Mouse (Mus musculus): ENCODE results near the gene Hk2.

Hk2 gene

DNA sequence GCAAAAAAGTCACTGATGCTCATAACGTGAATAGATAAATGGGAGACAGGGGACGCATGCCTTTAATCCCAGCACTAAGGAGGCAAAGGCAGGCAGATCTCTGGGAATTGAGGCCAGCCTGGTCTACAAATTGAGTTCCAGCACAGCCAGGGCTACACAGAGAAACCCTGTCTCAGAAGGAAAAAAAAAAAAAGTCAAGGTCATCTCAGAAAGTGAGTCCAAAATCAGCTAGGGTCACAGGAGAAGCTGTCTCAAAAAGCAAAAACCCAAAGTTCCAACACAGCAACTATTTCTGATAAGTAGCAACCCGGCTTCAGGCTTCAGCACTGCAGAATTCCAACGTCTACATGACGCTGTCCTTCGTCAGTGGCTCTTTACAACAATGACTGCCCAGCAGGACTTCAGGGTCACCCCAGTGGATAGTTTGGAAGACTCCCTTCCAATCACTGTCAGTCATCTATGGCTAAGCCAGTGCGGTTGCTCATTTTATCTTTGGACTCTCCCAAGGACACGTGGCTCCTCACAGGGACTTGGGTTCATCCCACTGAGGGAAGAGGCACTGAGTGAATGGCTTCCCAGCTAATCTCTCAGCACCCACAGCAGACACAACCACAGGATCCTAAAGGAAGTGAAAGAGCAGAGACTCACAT lies 33.3 kb downstream of the Hk2 start:
- no peak for DNase-seq (ENCODE audit: low spot score)

DNA sequence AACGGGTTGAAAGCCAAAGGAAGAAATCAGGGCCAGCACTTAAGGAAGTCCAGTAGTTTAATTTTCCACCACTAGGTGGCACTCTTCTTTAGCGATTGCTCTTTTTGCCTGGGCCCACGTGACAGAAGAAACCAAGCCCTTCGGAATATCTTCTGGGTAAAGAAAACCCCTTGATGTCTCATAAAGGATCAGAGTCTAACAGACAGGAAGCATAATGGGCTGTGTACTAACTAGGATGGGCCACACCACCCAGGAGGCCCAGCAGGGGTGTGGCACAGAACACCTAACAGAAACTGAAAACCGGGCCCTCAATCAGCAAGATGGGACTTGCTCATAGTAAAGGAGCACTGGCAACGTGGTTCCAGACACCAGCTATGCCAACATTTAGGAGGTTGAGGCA lies 34.0 kb downstream of the Hk2 start:
- DNase-seq (ENCODE audit: low spot score), result peak; percentile 58

- no peak for DNase-seq (ENCODE audit: low spot score)
These were observed 36.4 kb downstream of the Hk2 start for GRCm38 (mm10) chr6:82737634-82738540.

DNA sequence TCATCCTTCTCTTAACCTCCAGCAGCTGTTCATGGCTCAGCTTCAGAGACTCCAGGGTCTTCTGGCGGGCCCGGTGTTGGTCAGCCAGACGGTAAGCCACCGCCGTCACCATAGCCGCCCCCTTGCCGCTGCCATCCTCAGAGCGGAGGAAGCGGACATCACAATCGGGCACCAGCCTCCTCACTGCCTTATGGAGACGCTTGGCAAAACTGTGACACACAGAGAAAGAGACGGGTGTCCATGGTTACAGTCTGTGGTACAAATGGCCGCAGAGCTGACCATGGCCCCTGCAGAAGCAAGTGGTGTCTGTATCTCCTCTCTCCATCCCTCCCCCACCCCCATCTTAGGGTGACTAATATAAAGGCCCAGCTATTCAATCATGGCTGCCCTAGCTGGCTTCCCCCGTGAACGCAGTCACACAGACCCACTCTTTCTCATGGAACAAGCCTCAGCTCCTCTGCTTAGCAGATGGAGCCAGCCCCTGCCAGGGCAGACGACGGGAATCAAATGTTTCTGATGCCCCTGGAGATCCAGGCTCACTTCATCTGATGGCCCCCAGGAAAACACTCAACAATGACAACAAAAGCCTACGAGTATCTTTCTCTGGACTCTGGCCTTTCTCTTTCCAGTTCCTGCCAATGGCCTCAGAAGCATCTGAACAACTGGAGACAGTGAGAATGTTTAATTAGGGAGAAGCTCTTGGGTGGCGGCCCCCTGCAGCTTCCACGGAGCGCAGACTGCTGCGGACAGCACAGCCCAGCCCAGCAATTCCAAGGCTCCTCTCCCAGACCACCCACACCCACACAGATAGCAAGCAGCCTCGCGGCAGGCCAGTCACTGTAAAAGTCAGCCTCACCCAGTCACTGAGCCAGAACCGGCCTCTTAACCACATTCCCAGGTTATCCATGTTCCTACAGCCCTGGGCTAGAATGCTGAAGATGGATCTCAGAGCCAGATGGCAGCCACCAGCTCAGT lies 37.3 kb downstream of the Hk2 start:
- DNase-seq (ENCODE audit: low spot score), result no peak

DNA sequence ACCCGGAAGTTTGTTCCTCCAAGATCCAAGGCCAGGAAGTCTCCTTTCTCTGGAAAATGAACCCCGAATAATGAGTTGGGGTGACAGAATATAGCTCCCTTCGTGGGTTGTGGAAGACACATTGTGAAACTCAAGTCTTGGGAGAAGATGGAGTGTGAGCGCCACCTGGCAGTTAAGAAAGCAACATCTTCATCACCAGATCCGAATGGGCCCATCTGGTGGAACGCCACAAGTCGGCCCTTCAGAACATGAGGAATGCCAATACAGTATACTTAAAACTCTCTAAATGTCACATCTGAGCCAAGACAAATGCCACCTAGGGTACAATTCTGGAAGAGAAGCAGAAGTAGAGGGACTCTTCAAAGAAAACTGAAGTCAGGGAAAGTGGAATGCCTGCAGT lies 38.9 kb downstream of the Hk2 start:
- DNase-seq (ENCODE audit: low spot score), result no peak

GRCm38 (mm10) chr6:82728635-82729034 lies 45.6 kb downstream of the Hk2 start:
- DNase-seq (ENCODE audit: low spot score), result no peak

DNA sequence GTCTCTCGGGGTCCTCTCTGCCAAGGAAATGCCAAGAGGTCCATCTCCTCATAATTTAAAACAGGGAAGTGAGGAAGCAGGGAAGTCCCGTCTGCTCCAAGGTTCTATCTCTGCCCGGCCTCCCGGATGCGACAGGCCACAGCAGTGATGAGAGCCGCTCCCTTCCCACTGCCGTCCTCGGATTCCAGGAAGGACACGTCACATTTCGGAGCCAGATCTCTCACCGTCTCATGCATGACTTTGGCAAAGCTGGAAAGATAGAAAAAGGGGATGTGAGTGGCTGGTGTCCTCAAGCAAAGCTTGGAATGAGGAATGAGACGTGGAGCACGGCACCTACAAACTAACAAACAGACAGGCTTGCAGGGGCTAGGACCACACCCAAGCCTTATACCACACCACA lies 47.0 kb downstream of the Hk2 start:
- DNase-seq (ENCODE audit: low spot score), result no peak

GRCm38 (mm10) chr6:82723321-82723720 lies 50.9 kb downstream of the Hk2 start:
- no peak for DNase-seq (ENCODE audit: low spot score)

DNA sequence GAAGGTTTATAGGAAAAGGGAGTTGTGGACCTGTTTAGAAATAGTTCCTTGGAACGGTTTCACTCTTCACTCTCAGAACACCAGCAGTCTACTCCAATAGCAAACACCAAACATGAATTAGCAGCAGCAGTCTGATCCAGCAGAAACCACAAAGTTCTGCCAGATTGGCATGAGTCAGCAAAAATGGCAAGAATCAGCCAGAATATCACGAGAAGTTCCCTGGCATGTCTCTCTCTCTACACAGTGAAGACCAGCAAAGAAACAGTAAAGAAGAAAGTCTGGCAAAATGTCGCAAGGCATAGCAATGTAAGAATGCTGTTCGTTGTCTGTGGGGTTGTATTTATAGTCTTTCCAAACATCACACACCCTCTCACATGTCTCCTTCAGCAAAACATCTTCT lies 58.1 kb downstream of the Hk2 start:
- DNase-seq (ENCODE audit: low spot score), result no peak

GRCm38 (mm10) chr6:82715653-82716052 lies 58.6 kb downstream of the Hk2 start:
- DNase-seq (ENCODE audit: low spot score), result no peak

DNA sequence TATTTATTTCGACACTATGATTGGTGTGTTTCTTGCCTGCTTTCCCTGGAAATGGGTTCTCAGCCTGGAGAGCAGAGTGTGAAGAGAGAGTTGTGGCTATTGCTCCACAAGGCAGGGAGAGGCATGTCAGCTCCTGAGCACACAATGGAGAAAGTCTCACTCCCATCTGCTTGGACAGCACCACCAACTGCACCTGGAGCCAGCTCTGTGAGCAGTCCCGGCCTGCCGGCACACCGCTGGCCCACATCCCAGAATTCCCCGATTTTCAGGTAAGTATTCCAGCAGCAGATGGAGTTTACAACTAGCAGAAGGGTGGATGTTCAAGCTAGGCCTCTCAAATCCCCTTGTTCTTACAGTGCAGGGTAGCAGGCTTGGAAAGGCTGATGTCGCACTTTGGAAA lies 59.0 kb downstream of the Hk2 start:
- no peak for DNase-seq (ENCODE audit: low spot score)

GRCm38 (mm10) chr6:82714841-82715240 lies 59.4 kb downstream of the Hk2 start:
- no peak for DNase-seq (ENCODE audit: low spot score)

DNA sequence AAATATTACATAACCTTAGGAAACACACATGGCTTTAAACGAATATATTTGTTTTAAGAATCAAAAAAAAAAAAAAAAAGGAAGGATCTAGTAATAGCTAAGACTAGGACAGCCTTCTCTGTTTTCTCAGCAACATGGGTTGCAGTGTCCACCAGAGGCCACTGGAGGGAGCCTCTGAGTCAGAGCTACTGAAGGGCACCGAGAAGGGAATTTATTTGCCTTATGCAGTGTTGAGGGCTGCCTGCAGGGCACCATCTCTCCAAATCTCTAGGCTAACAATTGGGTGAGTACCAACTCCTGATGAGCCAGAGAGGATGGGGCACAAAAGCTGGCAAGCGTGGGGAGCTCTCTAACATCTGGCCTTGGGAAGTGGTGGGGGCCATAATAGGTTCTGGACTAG lies 60.0 kb downstream of the Hk2 start:
- peak; percentile 37 for DNase-seq (ENCODE audit: low spot score)

- no peak for DNase-seq (ENCODE audit: low spot score)
These were observed 66.5 kb downstream of the Hk2 start for GRCm38 (mm10) chr6:82707742-82708141.

GRCm38 (mm10) chr6:82707241-82707640 lies 67.0 kb downstream of the Hk2 start:
- DNase-seq (ENCODE audit: low spot score), result no peak

GRCm38 (mm10) chr6:82705221-82705620 lies 69.0 kb downstream of the Hk2 start, which contains the start of gene Pole4:
Gene Pole4 (minus strand): TSS chr6:82705365.
- DNase-seq (ENCODE audit: low spot score), result no peak

- no peak for DNase-seq (ENCODE audit: low spot score)
These were observed 70.5 kb downstream of the Hk2 start for GRCm38 (mm10) chr6:82703710-82704109.

GRCm38 (mm10) chr6:82702593-82703017 lies 71.6 kb downstream of the Hk2 start:
- DNase-seq (ENCODE audit: low spot score), result peak; percentile 73

- DNase-seq (ENCODE audit: low spot score), result no peak
These were observed 73.0 kb downstream of the Hk2 start for GRCm38 (mm10) chr6:82701296-82701695.

DNA sequence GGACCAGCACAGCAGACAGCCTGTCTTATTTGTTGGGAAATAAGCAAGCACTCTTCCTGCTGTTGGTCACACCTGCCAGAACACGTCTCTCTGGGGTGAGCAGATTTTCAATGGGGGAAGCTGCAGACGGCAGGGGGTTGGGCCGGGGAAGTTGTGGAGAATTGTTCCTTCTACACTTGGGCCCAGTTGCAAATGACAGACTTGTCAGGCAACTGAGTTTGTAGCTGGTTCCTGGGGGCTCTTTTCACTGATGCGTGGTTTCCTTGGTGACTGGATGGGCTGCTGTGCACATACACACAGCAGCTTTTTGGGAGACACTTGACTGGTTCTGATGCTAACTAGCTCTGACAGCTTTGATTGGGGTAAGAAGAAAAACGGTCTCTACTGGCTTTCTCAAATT lies 74.4 kb downstream of the Hk2 start:
- DNase-seq (ENCODE audit: low spot score), result no peak

DNA sequence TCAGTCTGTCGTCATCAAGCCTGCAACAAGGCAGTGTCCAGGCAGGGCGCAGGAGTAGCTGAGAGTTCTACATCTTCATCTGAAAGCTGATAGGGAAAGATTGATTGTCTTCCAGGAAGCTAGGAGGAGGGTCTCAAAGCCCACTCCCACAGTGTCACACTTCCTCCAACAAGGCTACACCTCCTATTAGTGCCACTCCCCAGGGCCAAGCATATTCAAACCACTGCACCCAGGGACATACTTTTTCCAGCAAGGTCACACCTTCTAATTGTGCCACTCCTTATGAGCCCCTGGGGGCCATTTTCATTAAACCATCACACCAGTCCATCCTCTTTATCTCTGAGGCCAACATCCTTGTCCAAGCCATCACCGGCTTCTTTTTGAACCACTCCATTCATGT lies 77.5 kb downstream of the Hk2 start:
- no peak for DNase-seq (ENCODE audit: low spot score)

DNA sequence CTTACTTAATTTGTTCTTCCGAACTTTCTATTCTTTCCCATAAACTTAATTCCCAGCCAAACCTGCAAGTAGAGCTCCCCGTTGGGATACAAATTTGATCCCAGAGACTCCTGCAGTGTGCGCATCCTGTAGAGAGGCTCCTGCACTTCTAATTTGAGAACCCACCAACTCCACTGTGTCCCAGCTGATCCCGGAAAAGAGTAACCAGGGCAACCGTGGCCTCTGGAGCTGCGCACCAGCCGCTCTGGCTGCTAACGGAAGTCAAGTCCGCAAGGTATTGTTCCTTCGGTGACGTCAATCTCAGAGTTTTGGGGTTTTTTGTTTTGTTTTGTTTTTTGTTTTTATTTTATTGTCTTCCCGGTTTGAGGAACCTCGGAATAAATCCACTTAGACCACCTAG lies 79.6 kb downstream of the Hk2 start:
- no peak for DNase-seq (ENCODE audit: low spot score)
